Mouse (Mus musculus): ENCODE measurements at regions not wholly inside any gene's neighbourhood (a gene's known extent, or its start where the extent isn't known, plus 50 kb on each side); places are given as distances from the start of the nearest gene placed in this dataset.

DNA sequence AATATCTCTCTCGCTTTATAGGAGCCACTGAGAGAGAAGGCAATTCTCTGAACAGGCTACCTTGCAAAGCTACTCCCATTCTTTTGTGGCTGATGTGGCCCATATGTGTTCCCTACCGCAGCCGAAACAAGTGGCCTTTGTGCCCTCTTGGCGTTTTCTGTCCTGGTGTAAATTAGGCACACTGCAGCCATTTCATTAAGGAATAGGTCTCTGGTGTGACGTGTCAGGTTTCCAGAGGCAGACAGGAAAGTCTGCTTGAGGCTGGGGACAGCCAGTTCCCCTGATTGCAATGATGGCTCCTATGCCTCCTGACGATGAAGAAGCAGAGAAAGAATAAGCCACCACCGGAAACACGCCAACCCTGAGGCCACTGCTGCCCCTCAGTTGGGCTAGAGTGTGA, 59.3 kb upstream of the Bcor start:
- H3K27ac ChIP-seq (ENCODE audit: low read length) = no peak overlapping the region
- no peak overlapping the region for H3K9ac ChIP-seq (replicated peaks; ENCODE audit: low read depth)
- H3K36me3 ChIP-seq (ENCODE audit: insufficient read depth, low read length) = no peaks in the 10 kb centered on the region
- no peaks in the 10 kb centered on the region for H3K4me1 ChIP-seq (ENCODE audit: insufficient read depth, low read depth, low read length)
- no peaks in the 10 kb centered on the region for H3K9me3 ChIP-seq (ENCODE audit: low read length)
- DNase-seq (ENCODE audit: low spot score) = no peak
- no peak overlapping the region for H3K4me2 ChIP-seq (replicated peaks; ENCODE audit: low read depth, low read length)
- no peak for TF ChIP-seq EP300 (IDR thresholded peaks at IDR 0.05)
- TF ChIP-seq CTCF (IDR thresholded peaks at IDR 0.05) = no peak
- no peak for ATAC-seq
- no peak overlapping the region for H3K4me3 ChIP-seq (ENCODE audit: low read depth, low read length)
- no peaks in the 10 kb centered on the region for H3K27me3 ChIP-seq (replicated peaks; ENCODE audit: insufficient read depth, low read length)
- WGBS = 70% methylated on average over 8 of the region's 8 CpGs

DNA sequence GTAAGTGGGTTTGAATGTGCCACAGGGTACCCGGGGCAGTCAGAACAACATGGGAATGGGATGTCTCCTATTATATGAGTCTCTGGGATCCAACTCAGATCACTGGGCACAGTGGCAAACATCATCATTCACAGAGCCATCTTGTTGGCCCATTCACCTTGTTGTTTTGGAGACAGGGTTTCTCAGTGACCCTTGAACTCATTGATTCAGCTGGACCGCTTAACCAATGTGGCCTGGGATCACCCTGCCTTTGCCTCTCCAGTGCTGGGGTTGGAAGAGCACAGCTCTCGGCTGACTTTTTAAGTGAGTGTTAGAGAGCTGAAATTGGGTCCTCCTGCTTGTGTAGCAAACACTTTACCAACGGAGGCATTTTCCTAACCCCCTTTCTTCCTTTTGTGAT, 64.2 kb upstream of the Bcor start:
- no peak overlapping the region for H3K4me2 ChIP-seq (replicated peaks; ENCODE audit: low read depth, low read length)
- no peaks in the 10 kb centered on the region for H3K9me3 ChIP-seq (ENCODE audit: low read length)
- no peak overlapping the region for H3K9ac ChIP-seq (replicated peaks; ENCODE audit: low read depth)
- no peaks in the 10 kb centered on the region for H3K36me3 ChIP-seq (ENCODE audit: insufficient read depth, low read length)
- H3K4me3 ChIP-seq (ENCODE audit: low read depth, low read length) = no peak overlapping the region
- H3K4me1 ChIP-seq (ENCODE audit: insufficient read depth, low read depth, low read length) = no peaks in the 10 kb centered on the region
- no peak overlapping the region for H3K27ac ChIP-seq (ENCODE audit: low read length)
- no peak for TF ChIP-seq CTCF (IDR thresholded peaks at IDR 0.05)
- TF ChIP-seq EP300 (IDR thresholded peaks at IDR 0.05) = no peak
- 72% methylated on average over 4 of the region's 4 CpGs for WGBS
- no peaks in the 10 kb centered on the region for H3K27me3 ChIP-seq (replicated peaks; ENCODE audit: insufficient read depth, low read length)
- DNase-seq (ENCODE audit: low spot score) (no peak), ATAC-seq (no peak)

GRCm38 (mm10) chrX:12225116-12225891, 65.1 kb upstream of the Bcor start:
- H3K9me3 ChIP-seq (ENCODE audit: low read length) = no peaks in the 10 kb centered on the region
- ATAC-seq (no peak), DNase-seq (ENCODE audit: low spot score) (no peak)
- no peaks in the 10 kb centered on the region for H3K27me3 ChIP-seq (replicated peaks; ENCODE audit: insufficient read depth, low read length)
- H3K27ac ChIP-seq (ENCODE audit: low read length) = no peak overlapping the region
- no peak overlapping the region for H3K4me2 ChIP-seq (replicated peaks; ENCODE audit: low read depth, low read length)
- TF ChIP-seq EP300 (IDR thresholded peaks at IDR 0.05) = no peak
- TF ChIP-seq CTCF (IDR thresholded peaks at IDR 0.05) = no peak
- 12% methylated on average over 14 of the region's 19 CpGs for WGBS
- no peaks in the 10 kb centered on the region for H3K36me3 ChIP-seq (ENCODE audit: insufficient read depth, low read length)
- no peak overlapping the region for H3K9ac ChIP-seq (replicated peaks; ENCODE audit: low read depth)
- H3K4me1 ChIP-seq (ENCODE audit: insufficient read depth, low read depth, low read length) = no peaks in the 10 kb centered on the region
- H3K4me3 ChIP-seq (ENCODE audit: low read depth, low read length) = no peak overlapping the region

DNA sequence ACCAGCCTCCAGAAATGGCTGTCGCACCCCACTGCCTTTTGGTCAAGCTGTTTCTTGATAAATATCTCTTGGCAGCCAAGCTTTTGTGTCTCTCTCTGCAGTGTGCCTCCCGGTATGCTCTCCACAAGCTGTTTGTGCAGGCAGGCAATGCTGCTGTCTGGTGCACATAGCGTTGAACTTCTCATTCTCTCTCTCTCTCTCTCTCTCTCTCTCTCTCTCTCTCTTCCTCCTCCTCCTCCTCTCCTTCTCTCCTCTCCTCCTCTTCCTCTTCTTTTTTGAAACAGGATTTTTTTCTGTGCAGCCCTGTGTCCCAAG, 65.7 kb upstream of the Bcor start:
- TF ChIP-seq CTCF (IDR thresholded peaks at IDR 0.05) = no peak
- TF ChIP-seq EP300 (IDR thresholded peaks at IDR 0.05) = no peak
- 18% methylated on average over 3 of the region's 3 CpGs for WGBS
- Histone ChIP-seq H3K4me3 (ENCODE audit: low read depth, low read length) (no peak overlapping the region), H3K9ac (replicated peaks; ENCODE audit: low read depth) (no peak overlapping the region), H3K9me3 (ENCODE audit: low read length) (no peaks in the 10 kb centered on the region), H3K36me3 (ENCODE audit: insufficient read depth, low read length) (no peaks in the 10 kb centered on the region), H3K27me3 (replicated peaks; ENCODE audit: insufficient read depth, low read length) (no peaks in the 10 kb centered on the region), H3K27ac (ENCODE audit: low read length) (no peak overlapping the region), H3K4me2 (replicated peaks; ENCODE audit: low read depth, low read length) (no peak overlapping the region), H3K4me1 (ENCODE audit: insufficient read depth, low read depth, low read length) (no peaks in the 10 kb centered on the region)
- no peak for DNase-seq (ENCODE audit: low spot score)
- no peak for ATAC-seq

- Histone ChIP-seq H3K9me3 (ENCODE audit: low read length) (no peaks in the 10 kb centered on the region), H3K27ac (ENCODE audit: low read length) (no peak overlapping the region), H3K9ac (replicated peaks; ENCODE audit: low read depth) (no peak overlapping the region), H3K27me3 (replicated peaks; ENCODE audit: insufficient read depth, low read length) (no peaks in the 10 kb centered on the region), H3K4me3 (ENCODE audit: low read depth, low read length) (no peak overlapping the region), H3K36me3 (ENCODE audit: insufficient read depth, low read length) (no peaks in the 10 kb centered on the region), H3K4me1 (ENCODE audit: insufficient read depth, low read depth, low read length) (no peaks in the 10 kb centered on the region), H3K4me2 (replicated peaks; ENCODE audit: low read depth, low read length) (no peak overlapping the region)
- DNase-seq (ENCODE audit: low spot score) = peak; percentile 59
- WGBS = 22% methylated on average over 4 of the region's 4 CpGs
- TF ChIP-seq CTCF (IDR thresholded peaks at IDR 0.05) (peak; percentile 13; the same call in 1 of the 2 replicates), EP300 (IDR thresholded peaks at IDR 0.05) (peak; percentile 87)
- ATAC-seq = peak; percentile 85
Measured at GRCm38 (mm10) chrX:12240505-12241011, 80.4 kb upstream of the Bcor start.

- WGBS = 30% methylated on average over 4 of the region's 4 CpGs
- no peaks in the 10 kb centered on the region for H3K27me3 ChIP-seq (replicated peaks; ENCODE audit: insufficient read depth, low read length)
Measured at GRCm38 (mm10) chrX:12241751-12242150, 81.6 kb upstream of the Bcor start.

More at GRCm38 (mm10) chrX:12241751-12242150, 81.6 kb upstream of the Bcor start:
- H3K9ac ChIP-seq (replicated peaks; ENCODE audit: low read depth) = no peak overlapping the region
- no peaks in the 10 kb centered on the region for H3K36me3 ChIP-seq (ENCODE audit: insufficient read depth, low read length)
- no peak overlapping the region for H3K4me2 ChIP-seq (replicated peaks; ENCODE audit: low read depth, low read length)
- H3K4me1 ChIP-seq (ENCODE audit: insufficient read depth, low read depth, low read length) = no peaks in the 10 kb centered on the region
- H3K27ac ChIP-seq (ENCODE audit: low read length) = no peak overlapping the region
- no peaks in the 10 kb centered on the region for H3K9me3 ChIP-seq (ENCODE audit: low read length)
- DNase-seq (ENCODE audit: low spot score) (no peak), ATAC-seq (no peak)
- TF ChIP-seq CTCF (IDR thresholded peaks at IDR 0.05) (no peak), EP300 (IDR thresholded peaks at IDR 0.05) (no peak)
- H3K4me3 ChIP-seq (ENCODE audit: low read depth, low read length) = no peak overlapping the region
